27 mouse cellular contexts compared by ENCODE assay signal in the genomic region with DNA sequence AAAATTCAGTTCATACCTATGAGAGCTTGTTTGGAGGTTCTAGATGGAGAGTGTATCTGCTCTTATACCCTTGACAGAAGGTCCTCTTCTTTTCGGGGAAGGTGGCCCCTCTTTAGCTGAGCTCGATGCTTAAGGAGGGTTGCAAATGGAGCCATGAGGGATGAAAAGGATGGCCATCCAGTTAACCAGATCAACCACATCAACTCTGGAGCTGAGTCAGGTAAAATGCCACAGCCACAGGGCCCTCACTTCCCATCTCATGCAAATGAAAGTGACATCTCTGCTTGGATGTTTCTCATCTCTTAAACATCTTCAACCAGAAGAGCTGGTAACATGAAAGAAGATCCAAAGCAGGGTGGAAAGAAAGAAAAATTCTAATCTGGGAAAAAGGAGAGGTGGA.
"Had no signal": no experiment of that assay in that cellular context is flagged by ENCODE, and none has a peak within 500 bp of the region (broad histone marks: within the 10 kb centered on the region; RNA-seq: fewer than 3 reads in every experiment).

No protein-coding gene starts in this region.

- H3K4me2 ChIP-seq: embryonic facial prominence, embryonic 12.5 days; embryonic facial prominence, embryonic 13.5 days; embryonic facial prominence, embryonic 15.5 days; forebrain, embryonic 12.5 days; forebrain, embryonic 13.5 days; forebrain, embryonic 15.5 days had no signal

- H3K4me1 ChIP-seq: embryonic facial prominence, embryonic 10.5 days; embryonic facial prominence, embryonic 12.5 days; embryonic facial prominence, embryonic 13.5 days; embryonic facial prominence, embryonic 15.5 days; forebrain, embryonic 10.5 days; forebrain, embryonic 12.5 days; forebrain, embryonic 13.5 days had no signal

- ATAC-seq: forebrain, embryonic 13.5 days; forebrain, embryonic 14.5 days; forebrain, embryonic 15.5 days; forebrain, embryonic 16.5 days; forebrain, postnatal 0 days had no signal

- H3K36me3 ChIP-seq: embryonic facial prominence, embryonic 10.5 days; embryonic facial prominence, embryonic 12.5 days; embryonic facial prominence, embryonic 13.5 days; embryonic facial prominence, embryonic 15.5 days; forebrain, embryonic 10.5 days; forebrain, embryonic 12.5 days; forebrain, embryonic 15.5 days had no signal

- H3K27me3 ChIP-seq: embryonic facial prominence, embryonic 12.5 days; embryonic facial prominence, embryonic 13.5 days; embryonic facial prominence, embryonic 15.5 days; forebrain, embryonic 12.5 days; forebrain, embryonic 13.5 days; forebrain, embryonic 15.5 days had no signal

- H3K4me3 ChIP-seq: embryonic facial prominence, embryonic 10.5 days; embryonic facial prominence, embryonic 12.5 days; embryonic facial prominence, embryonic 13.5 days; embryonic facial prominence, embryonic 15.5 days; erythroblast, embryonic 14.5 days; forebrain, embryonic 10.5 days; forebrain, embryonic 12.5 days; forebrain, embryonic 13.5 days; forebrain, embryonic 15.5 days; gastrocnemius, adult 2 months; heart, adult 2 months had no signal

- DNase-seq: cerebellum, adult 9-10 months; cerebellum, adult 9-11 months; cerebellum, postnatal 10 days; cerebellum, postnatal 14 days; cerebellum, postnatal 25 days; cerebellum, postnatal 36 days; embryo, embryonic 11 days; forebrain, postnatal 0 days; gastrocnemius, adult 2 months; gastrocnemius, postnatal 10 days; gastrocnemius, postnatal 14 days; gastrocnemius, postnatal 25 days; gastrocnemius, postnatal 36 days; heart, adult 11 months; heart, adult 18-20 months; heart, adult 2 months had no signal

- H3K27ac ChIP-seq: embryonic facial prominence, embryonic 10.5 days; embryonic facial prominence, embryonic 12.5 days; embryonic facial prominence, embryonic 13.5 days; embryonic facial prominence, embryonic 15.5 days; forebrain, embryonic 10.5 days; forebrain, embryonic 12.5 days; forebrain, embryonic 13.5 days; forebrain, embryonic 15.5 days; gastrocnemius, adult 2 months; heart, adult 2 months had no signal

- H3K9ac ChIP-seq: embryonic facial prominence, embryonic 12.5 days; embryonic facial prominence, embryonic 13.5 days; embryonic facial prominence, embryonic 15.5 days; forebrain, embryonic 12.5 days; forebrain, embryonic 13.5 days; forebrain, embryonic 15.5 days; forebrain, postnatal 0 days had no signal

- H3K9me3 ChIP-seq: embryonic facial prominence, embryonic 10.5 days; embryonic facial prominence, embryonic 12.5 days; embryonic facial prominence, embryonic 13.5 days; embryonic facial prominence, embryonic 15.5 days; forebrain, embryonic 10.5 days; forebrain, embryonic 12.5 days; forebrain, embryonic 13.5 days; forebrain, embryonic 15.5 days had no signal
